ENCODE assay signal across 8 mouse cellular contexts in the genomic region with DNA sequence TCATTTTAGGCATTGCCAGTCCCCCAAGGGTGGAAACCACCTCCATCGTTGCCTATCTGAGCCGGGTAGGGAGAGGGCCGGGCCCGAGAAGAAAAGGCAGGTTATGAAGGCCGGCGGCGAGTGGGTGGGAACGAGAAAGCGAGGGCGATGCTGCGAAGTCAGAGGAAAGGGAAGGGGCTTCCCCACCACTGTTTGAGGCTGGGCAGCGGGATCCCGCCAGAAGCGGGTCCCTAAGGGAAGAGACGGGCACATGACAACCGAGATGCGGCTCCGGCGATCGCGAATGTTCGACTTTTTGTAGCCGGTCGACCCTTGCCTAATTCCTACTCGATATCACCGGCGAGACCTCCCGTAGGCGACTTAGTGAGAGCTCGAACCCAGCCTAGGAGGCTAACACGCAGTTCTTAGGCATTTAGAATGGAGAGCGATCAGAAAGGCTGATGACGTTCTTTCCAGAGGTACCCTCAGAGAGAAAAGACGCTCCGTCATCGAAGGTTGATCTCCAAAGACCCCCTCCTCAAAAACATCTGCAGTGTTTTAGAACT. TPM values are rescaled to one million over a fixed set of nuclear protein-coding genes. Genes with fewer than 3 reads are reported as not detected.
A peak's percentile ranks its signal among the peaks of the same experiment; 100 is the strongest.
DNase-seq lines count a peak whose midpoint lies in the region; ATAC-seq and TF ChIP-seq lines count a peak whose summit lies in the region.

No protein-coding gene starts in this region.

- DNase-seq in kidney, postnatal 10 days = peak; percentile 62
- no peak for DNase-seq in kidney, adult 9 months
- peak; percentile 16 for DNase-seq in c-Kit-positive CD71-positive TER-119-negative erythroid progenitor cells, embryonic 14.5 days (ENCODE audit: low read depth)
- DNase-seq in heart, postnatal 4 days = peak; percentile 54
- DNase-seq in lung, postnatal 0 days (ENCODE audit: low spot score) = peak; percentile 33
- DNase-seq in cerebellum, adult 11-12 months = no peak

- WGBS in lung, postnatal 0 days = 0% methylated on average over 35 of the region's 36 CpGs
- WGBS in stomach, embryonic 14.5 days = under 1% methylated on average over 36 of the region's 36 CpGs

- no peaks in the 10 kb centered on the region for H3K27me3 ChIP-seq in ES-Bruce4 (ENCODE audit: control insufficient read depth, insufficient read depth, low read length, poor library complexity, severe bottlenecking)
- H3K27me3 ChIP-seq in lung, postnatal 0 days (replicated peaks; ENCODE audit: insufficient read depth, low read length) = no peaks in the 10 kb centered on the region
- no peaks in the 10 kb centered on the region for H3K27me3 ChIP-seq in stomach, embryonic 14.5 days (ENCODE audit: control insufficient read depth, insufficient read depth, low read length)

- no peaks in the 10 kb centered on the region for H3K9me3 ChIP-seq in ES-Bruce4 (replicated peaks; ENCODE audit: control insufficient read depth, insufficient read depth, low read length, poor library complexity, severe bottlenecking)
- H3K9me3 ChIP-seq in lung, postnatal 0 days (ENCODE audit: low read length) = no peaks in the 10 kb centered on the region
- no peaks in the 10 kb centered on the region for H3K9me3 ChIP-seq in stomach, embryonic 14.5 days (ENCODE audit: control insufficient read depth, low read depth, low read length)

- H3K27ac ChIP-seq in ES-Bruce4 (ENCODE audit: insufficient read depth, low read length) = peak overlapping the region; percentile 75
- H3K27ac ChIP-seq in lung, postnatal 0 days (ENCODE audit: low read length) = peak overlapping the region; percentile 99
- peak overlapping the region; percentile 97 for H3K27ac ChIP-seq in stomach, embryonic 14.5 days (ENCODE audit: low read length)

- peak overlapping the region; percentile 99 for H3K9ac ChIP-seq in ES-Bruce4 (ENCODE audit: low read depth, poor library complexity, severe bottlenecking)
- H3K9ac ChIP-seq in lung, postnatal 0 days (replicated peaks; ENCODE audit: low read depth) = peak overlapping the region; percentile 83
- peak overlapping the region; percentile 39 for H3K9ac ChIP-seq in stomach, embryonic 14.5 days (replicated peaks; ENCODE audit: low read depth, low read length)

- peak overlapping the region; percentile 99 for H3K4me2 ChIP-seq in lung, postnatal 0 days (replicated peaks; ENCODE audit: low read depth, low read length)
- H3K4me2 ChIP-seq in stomach, embryonic 14.5 days (replicated peaks; ENCODE audit: low read depth, low read length) = peak overlapping the region; percentile 99

- no peak for TF ChIP-seq POLR2A in ES-Bruce4 (IDR thresholded peaks at IDR 0.05; ENCODE audit: insufficient read depth, low read length)

- H3K4me1 ChIP-seq in ES-Bruce4 (ENCODE audit: control insufficient read depth, insufficient read depth, low read length) = no peaks in the 10 kb centered on the region
- no peaks in the 10 kb centered on the region; the same call in 1 of the 2 replicates for H3K4me1 ChIP-seq in lung, postnatal 0 days (ENCODE audit: insufficient read depth, low read depth, low read length)
- peaks cover 5% of the 10 kb centered on the region; the same call in 1 of the 2 replicates for H3K4me1 ChIP-seq in stomach, embryonic 14.5 days (ENCODE audit: control insufficient read depth, insufficient read depth, low read length)

- peaks cover 9% of the 10 kb centered on the region; the same call in 1 of the 2 replicates for H3K36me3 ChIP-seq in ES-Bruce4 (ENCODE audit: control insufficient read depth, insufficient read depth, low read length, poor library complexity, severe bottlenecking)
- H3K36me3 ChIP-seq in lung, postnatal 0 days (ENCODE audit: insufficient read depth, low read length) = no peaks in the 10 kb centered on the region
- H3K36me3 ChIP-seq in stomach, embryonic 14.5 days (ENCODE audit: control insufficient read depth, insufficient read depth, low read length) = no peaks in the 10 kb centered on the region

- TF ChIP-seq EP300 in ES-Bruce4 (IDR thresholded peaks at IDR 0.05; ENCODE audit: insufficient read depth, low read depth, low read length) = no peak
- no peak for TF ChIP-seq EP300 in lung, postnatal 0 days (IDR thresholded peaks at IDR 0.05)

- peak overlapping the region; percentile 76 for H3K4me3 ChIP-seq in ES-Bruce4 (ENCODE audit: low read depth, low read length)
- peak overlapping the region; percentile 96 for H3K4me3 ChIP-seq in lung, postnatal 0 days (ENCODE audit: low read depth, low read length)
- peak overlapping the region; percentile 74 for H3K4me3 ChIP-seq in stomach, embryonic 14.5 days (ENCODE audit: low read depth, low read length)

- no peak for TF ChIP-seq CTCF in ES-Bruce4 (IDR thresholded peaks at IDR 0.05; ENCODE audit: low read depth, low read length)
- no peak for TF ChIP-seq CTCF in lung, postnatal 0 days (IDR thresholded peaks at IDR 0.05)

- no peak for ATAC-seq in lung, postnatal 0 days
- ATAC-seq in stomach, embryonic 14.5 days (ENCODE audit: insufficient number of reproducible peaks, insufficient read depth, low FRiP score, low read depth) = peak; percentile 7; the same call in 1 of the 2 replicates

RNA-seq across cellular contexts. Expression of gene Smg7, which starts 1.2 kb away (rescaled TPM):
- 144 and 156 TPM in 2 replicates for polyA plus RNA-seq in ES-Bruce4 (2011; ENCODE audit: insufficient read depth, insufficient read length, low read depth, missing spikeins)
- total RNA-seq in heart, postnatal 4 days (2021) = 10 to 100 TPM; 49.7 to 54.8 TPM
- polyA plus RNA-seq in lung, postnatal 0 days (2015; fragmentation: Nextera tagmentation; extraction: Ambion mirVana) = 14.4 and 14.9 TPM in 2 replicates
- polyA plus RNA-seq in stomach, embryonic 14.5 days (2014; fragmentation: Nextera tagmentation; extraction: Ambion mirVana) = 37.6 and 37.7 TPM in 2 replicates

RNA-seq across cellular contexts. Expression of gene Nmnat2, which starts 51.1 kb away (rescaled TPM):
- polyA plus RNA-seq in ES-Bruce4 (2011; ENCODE audit: insufficient read depth, insufficient read length, low read depth, missing spikeins) = 31.1 and 35.6 TPM in 2 replicates
- total RNA-seq in heart, postnatal 4 days (2021) = 1 to 10 TPM; 1.2 to 1.5 TPM
- 4.5 and 4.8 TPM in 2 replicates for polyA plus RNA-seq in lung, postnatal 0 days (2015; fragmentation: Nextera tagmentation; extraction: Ambion mirVana)
- polyA plus RNA-seq in stomach, embryonic 14.5 days (2014; fragmentation: Nextera tagmentation; extraction: Ambion mirVana) = 3.0 and 3.8 TPM in 2 replicates

Comparison
In these comparisons a context has a peak if more than half of its experiments do, and no peak if none do; other contexts are left out.
1. DNase-seq: peak in kidney, postnatal 10 days (single experiment), c-Kit-positive CD71-positive TER-119-negative erythroid progenitor cells, embryonic 14.5 days (single experiment), heart, postnatal 4 days (single experiment) and lung, postnatal 0 days (single experiment); none in kidney, adult 9 months (single experiment) and cerebellum, adult 11-12 months (single experiment).
2. H3K9ac ChIP-seq: peak in every context shown above with its lines; median percentile 99 in ES-Bruce4; 83 in lung, postnatal 0 days; 39 in stomach, embryonic 14.5 days.
3. Peak in every context shown above with its lines, with median percentiles within 50 percentile points of each other: H3K27ac ChIP-seq and H3K4me3 ChIP-seq.